Mouse (Mus musculus): Measurements from ENCODE around the gene Fam83e.

- TF ChIP-seq TAL1 (IDR thresholded peaks at IDR 0.05; ENCODE audit: low read length) (no peak), EP300 (IDR thresholded peaks at IDR 0.05; ENCODE audit: low read depth in 1 of 2, low read length in 2 of 2) (no peak), GABPA (IDR thresholded peaks at IDR 0.05; ENCODE audit: low read depth, low read length) (peak; percentile 93; the same call in 1 of the 2 replicates), POLR2AphosphoS2 (IDR thresholded peaks at IDR 0.05; ENCODE audit: low read length) (no peak; the same call in none of the 2 replicates), ELF1 (IDR thresholded peaks at IDR 0.05; ENCODE audit: low read depth, low read length) (peak; percentile 95), RCOR1 (IDR thresholded peaks at IDR 0.05; ENCODE audit: low read depth, low read length) (no peak), CTCF (IDR thresholded peaks at IDR 0.05 in 2 of 3, conservative IDR thresholded peaks at IDR 0.05 in 1 of 3; ENCODE audit: control insufficient read depth in 1 of 3, insufficient read depth in 1 of 3, low read depth in 2 of 3, low read length in 3 of 3, poor library complexity in 1 of 3, severe bottlenecking in 1 of 3) (no peak), ZKSCAN1 (IDR thresholded peaks at IDR 0.05; ENCODE audit: low read depth, low read length) (no peak), ZC3H11A (IDR thresholded peaks at IDR 0.05; ENCODE audit: low read depth, low read length) (peak; percentile 32), TBP (IDR thresholded peaks at IDR 0.05; ENCODE audit: low read depth, low read length) (peak; percentile 96), POLR2AphosphoS5 (IDR thresholded peaks at IDR 0.05; ENCODE audit: borderline replicate concordance, low read depth, low read length) (no peak), SMC3 (IDR thresholded peaks at IDR 0.05; ENCODE audit: low read depth, low read length) (no peak)
These were observed 3.1 kb upstream of the Fam83e start, which contains the start of gene Sphk2 for GRCm38 (mm10) chr7:45717918-45718297.

All from MEL (cell line).